Mouse (Mus musculus) embryonic facial prominence, embryonic 15.5 days (tissue): Measurements from ENCODE around the gene Ddx43. TPM values are rescaled to one million over a fixed set of nuclear protein-coding genes. Genes with fewer than 3 reads are reported as not detected.
"Not testable (repeated sequence)": the region's sequence is repeated elsewhere in the genome, so short reads cannot be mapped to it uniquely, and the experiment has no call there.

ENCODE experiments used
- ATAC-seq: fragments of 200-750 bp; cut with Nextera tagmentation; 2 replicates; pipeline ENCODE4 v1.8.0; 2017; ENCODE audit warnings: low read depth, moderate TSS enrichment; ENCODE audit not compliant: insufficient number of reproducible peaks, low FRiP score, low TSS enrichment
- H3K27ac ChIP-seq: fragments of 300-500 bp; sonication (generic); replicated peaks from 2 replicates; pipeline ENCODE4 v1.5.1; 2015; ENCODE audit warnings: mild to moderate bottlenecking, inconsistent platforms
- H3K27me3 ChIP-seq: fragments of 300-500 bp; sonication (generic); 2 replicates; pipeline ENCODE4 v1.6.1; 2015; ENCODE audit warnings: inconsistent platforms
- H3K36me3 ChIP-seq: fragments of 300-500 bp; sonication (generic); 2 replicates; pipeline ENCODE4 v1.6.1; 2015; ENCODE audit warnings: mild to moderate bottlenecking, inconsistent platforms
- H3K4me1 ChIP-seq: fragments of 300-500 bp; sonication (generic); 2 replicates; pipeline ENCODE4 v1.6.1; 2015; ENCODE audit warnings: inconsistent platforms
- H3K4me2 ChIP-seq: fragments of 300-500 bp; sonication (generic); replicated peaks from 2 replicates; pipeline ENCODE4 v1.6.1; 2015; ENCODE audit warnings: mild to moderate bottlenecking, inconsistent platforms
- H3K4me3 ChIP-seq: fragments of 300-500 bp; sonication (generic); replicated peaks from 2 replicates; pipeline ENCODE4 v1.5.1; 2015; ENCODE audit warnings: mild to moderate bottlenecking, inconsistent platforms
- H3K9ac ChIP-seq: fragments of 300-500 bp; sonication (generic); 2 replicates; pipeline ENCODE4 v1.6.1; 2015; ENCODE audit warnings: inconsistent platforms
- H3K9me3 ChIP-seq: fragments of 300-500 bp; sonication (generic); replicated peaks from 2 replicates; pipeline ENCODE4 v1.6.1; 2016; ENCODE audit warnings: inconsistent platforms
- WGBS: fragments of 180-500 bp; shearing (Covaris S2); methylation state at CpG from one replicate; pipeline ENCODE4 v1.1.7; 2015; 5-methylcytosine and 5-hydroxymethylcytosine counted together
- polyA plus RNA-seq: library from polyadenylated mRNA; unstranded; fragments of >200 nt; fragmentation: Nextera tagmentation; extraction: Ambion mirVana; gene quantifications from 2 replicates; pipeline ENCODE4 v1.2.1, GENCODE M21; 2015

Gene Ddx43
- polyA plus RNA-seq, result 0.20 and 0.28 TPM in 2 replicates

DNA sequence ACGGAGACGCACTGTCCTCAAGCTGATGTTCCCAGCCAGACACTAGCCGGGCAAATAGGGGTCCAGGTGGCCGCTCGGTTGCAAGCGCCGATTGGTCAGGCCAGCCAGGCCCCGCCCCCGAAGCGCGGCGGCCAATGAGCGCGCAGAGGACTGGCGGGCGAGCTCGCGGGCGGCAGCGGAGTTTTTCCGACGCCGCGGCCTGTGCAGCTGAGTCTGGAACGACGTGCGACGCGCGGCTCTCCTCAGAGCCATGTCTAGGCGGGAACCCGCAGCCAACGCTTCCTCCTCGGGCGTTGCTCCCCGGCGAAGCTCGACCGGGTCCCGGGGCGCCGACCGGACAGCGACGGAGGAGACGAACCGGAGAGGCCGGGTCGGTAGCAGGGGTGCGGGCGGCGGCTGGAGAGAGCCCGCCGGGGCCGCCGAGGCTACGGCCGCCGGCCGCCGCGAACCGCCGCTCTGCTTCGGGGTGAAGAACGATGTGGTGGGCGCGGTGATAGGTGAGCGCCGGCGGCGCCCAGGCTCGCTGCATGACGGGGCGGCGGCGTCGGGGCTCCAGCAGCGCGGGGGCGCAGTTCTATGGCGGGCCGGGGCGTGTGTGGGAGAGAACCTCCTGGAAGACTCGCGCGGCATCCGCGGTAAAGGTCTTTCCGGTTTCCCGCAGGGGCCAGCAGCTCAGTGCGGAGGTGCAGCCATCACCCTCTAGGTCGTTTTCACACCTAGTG, at the start of gene Ddx43:
Gene Ddx43, plus strand, starts transcription at position 148 of the 722 bp plus-strand sequence.
- H3K4me1 ChIP-seq, result peaks cover 10% of the 10 kb centered on the region
- no peaks in the 10 kb centered on the region for H3K9me3 ChIP-seq
- ATAC-seq, result peak; percentile 79; the same call in 1 of the 2 replicates
- WGBS, result 3% methylated on average over 91 of the region's 93 CpGs
- peak within 1 kb of the TSS; percentile 41 for H3K4me3 ChIP-seq
- peak within 1 kb of the TSS; percentile 71 for H3K4me2 ChIP-seq
- no peaks in the 10 kb centered on the region for H3K36me3 ChIP-seq
- H3K9ac ChIP-seq, result no peak within 1 kb of the TSS
- H3K27me3 ChIP-seq, result peaks cover 70% of the 10 kb centered on the region
- H3K27ac ChIP-seq, result no peak within 1 kb of the TSS

DNA sequence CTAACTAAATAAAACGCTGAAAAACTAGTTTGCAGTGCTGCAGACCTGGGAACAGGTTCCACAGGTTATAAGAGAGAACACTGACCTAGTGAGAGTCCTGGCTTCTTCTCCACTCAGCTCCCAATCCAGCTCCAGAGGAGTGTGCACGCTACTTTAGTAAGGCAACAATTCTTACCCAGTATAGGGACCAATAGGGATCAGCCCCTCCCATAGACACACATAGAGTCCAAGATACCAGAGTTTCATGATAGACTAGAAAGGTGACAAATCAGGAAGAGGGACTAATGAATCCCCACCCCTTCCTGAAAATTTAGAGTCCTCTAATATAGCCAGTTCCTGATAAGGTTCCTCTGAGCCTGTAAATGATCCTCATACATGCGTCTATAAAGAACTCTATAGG, 48.6 kb upstream of the Ddx43 start:
- H3K4me2 ChIP-seq, result no peak overlapping the region
- ATAC-seq, result no peak
- 58% methylated on average over 3 of the region's 3 CpGs for WGBS
- no peak overlapping the region for H3K27ac ChIP-seq
- no peak overlapping the region for H3K4me3 ChIP-seq
- no peaks in the 10 kb centered on the region for H3K27me3 ChIP-seq
- H3K9ac ChIP-seq, result no peak overlapping the region
- H3K36me3 ChIP-seq, result no peaks in the 10 kb centered on the region
- no peaks in the 10 kb centered on the region for H3K9me3 ChIP-seq
- H3K4me1 ChIP-seq, result no peaks in the 10 kb centered on the region

DNA sequence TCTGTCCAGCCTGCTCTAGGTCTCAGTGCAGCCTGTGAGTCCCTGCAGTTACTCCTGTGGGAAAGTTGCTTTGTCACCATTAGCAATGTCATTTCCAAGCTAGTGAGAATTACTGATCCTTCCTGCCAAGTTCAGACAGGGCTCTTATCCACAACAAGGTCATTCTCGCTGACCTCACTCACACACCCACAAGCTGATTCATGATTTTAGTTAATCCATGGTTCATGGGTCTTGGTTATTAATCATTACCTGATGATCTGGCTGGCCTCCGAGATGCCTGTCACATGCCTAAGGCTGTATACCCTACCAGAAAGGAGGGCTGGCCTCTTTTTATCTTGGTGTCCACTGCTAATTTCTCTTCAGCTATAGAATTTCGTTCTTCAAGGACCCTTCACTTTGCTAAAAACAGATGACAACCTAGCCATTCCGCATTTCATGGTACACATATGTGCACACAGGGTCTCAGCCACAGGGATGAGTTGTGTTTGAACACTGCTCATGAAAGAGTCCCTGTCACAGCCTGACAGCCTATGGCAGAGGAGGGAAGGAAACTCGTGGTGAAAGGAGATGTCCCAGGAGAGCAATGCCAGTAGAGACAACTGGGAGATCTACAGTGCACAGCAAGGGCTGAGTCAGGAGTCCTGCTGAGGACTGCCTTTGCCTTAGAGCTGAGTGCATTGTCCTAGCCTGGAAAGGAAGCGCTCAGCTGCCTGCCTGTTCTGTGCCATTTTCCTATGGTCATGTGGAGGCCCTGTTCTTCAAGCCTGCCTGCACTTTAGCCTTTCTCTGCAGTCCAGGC, 47.2 kb upstream of the Ddx43 start:
- not testable (repeated sequence) for H3K9me3 ChIP-seq, H3K9ac ChIP-seq, H3K4me2 ChIP-seq, H3K36me3 ChIP-seq, H3K27me3 ChIP-seq, ATAC-seq, H3K4me1 ChIP-seq, H3K4me3 ChIP-seq, H3K27ac ChIP-seq
- 51% methylated on average over 6 of the region's 6 CpGs for WGBS

DNA sequence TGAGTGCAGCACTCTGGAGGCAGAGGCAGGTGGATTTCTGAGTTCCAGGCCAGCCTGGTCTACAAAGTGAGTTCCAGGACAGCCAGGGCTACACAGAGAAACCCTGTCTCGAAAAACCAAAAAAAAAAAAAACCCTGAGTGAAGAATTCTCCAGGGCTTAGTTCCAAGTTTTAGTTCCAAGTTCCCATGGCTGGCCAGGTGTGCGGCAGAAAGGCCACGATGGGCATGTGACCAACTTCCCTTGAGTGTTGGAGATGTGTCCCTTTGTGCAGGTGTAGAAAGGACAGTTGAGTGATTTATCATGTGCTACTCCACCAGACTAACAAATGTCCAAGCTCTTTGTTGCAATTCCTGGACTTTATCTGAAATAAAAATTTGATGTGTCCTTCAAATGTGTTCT, 46.4 kb upstream of the Ddx43 start:
- H3K4me1 ChIP-seq, H3K9me3 ChIP-seq: not testable (repeated sequence)

DNA sequence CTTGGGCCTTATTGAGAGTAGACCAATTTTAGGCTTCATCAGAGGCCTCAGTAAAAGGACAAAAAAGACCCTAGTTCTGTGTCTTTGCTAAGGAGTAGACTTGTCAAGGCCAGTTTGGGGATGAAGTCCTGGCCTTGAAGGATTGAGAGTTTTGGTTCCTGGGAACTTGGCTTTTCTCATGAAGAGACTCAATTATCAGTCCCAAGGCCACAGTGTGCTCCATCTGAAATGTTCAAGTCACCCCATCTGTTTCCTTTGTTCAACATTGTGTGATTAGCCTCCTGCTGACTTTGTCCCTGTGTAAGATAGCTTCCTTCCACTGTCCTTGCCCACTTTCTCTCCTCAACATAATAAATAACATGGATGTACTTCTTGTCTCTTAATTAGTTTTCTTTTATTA, 45.6 kb upstream of the Ddx43 start:
- H3K36me3 ChIP-seq, H3K9me3 ChIP-seq, H3K4me1 ChIP-seq, H3K9ac ChIP-seq, H3K4me2 ChIP-seq, H3K4me3 ChIP-seq, H3K27me3 ChIP-seq, ATAC-seq, H3K27ac ChIP-seq: not testable (repeated sequence)

More for the DNA sequence above, 46.4 kb upstream of the Ddx43 start:
- not testable (repeated sequence) for H3K27me3 ChIP-seq, H3K36me3 ChIP-seq, H3K27ac ChIP-seq, H3K4me3 ChIP-seq, H3K9ac ChIP-seq, H3K4me2 ChIP-seq, ATAC-seq
- WGBS, result 88% methylated on average over 3 of the region's 3 CpGs

DNA sequence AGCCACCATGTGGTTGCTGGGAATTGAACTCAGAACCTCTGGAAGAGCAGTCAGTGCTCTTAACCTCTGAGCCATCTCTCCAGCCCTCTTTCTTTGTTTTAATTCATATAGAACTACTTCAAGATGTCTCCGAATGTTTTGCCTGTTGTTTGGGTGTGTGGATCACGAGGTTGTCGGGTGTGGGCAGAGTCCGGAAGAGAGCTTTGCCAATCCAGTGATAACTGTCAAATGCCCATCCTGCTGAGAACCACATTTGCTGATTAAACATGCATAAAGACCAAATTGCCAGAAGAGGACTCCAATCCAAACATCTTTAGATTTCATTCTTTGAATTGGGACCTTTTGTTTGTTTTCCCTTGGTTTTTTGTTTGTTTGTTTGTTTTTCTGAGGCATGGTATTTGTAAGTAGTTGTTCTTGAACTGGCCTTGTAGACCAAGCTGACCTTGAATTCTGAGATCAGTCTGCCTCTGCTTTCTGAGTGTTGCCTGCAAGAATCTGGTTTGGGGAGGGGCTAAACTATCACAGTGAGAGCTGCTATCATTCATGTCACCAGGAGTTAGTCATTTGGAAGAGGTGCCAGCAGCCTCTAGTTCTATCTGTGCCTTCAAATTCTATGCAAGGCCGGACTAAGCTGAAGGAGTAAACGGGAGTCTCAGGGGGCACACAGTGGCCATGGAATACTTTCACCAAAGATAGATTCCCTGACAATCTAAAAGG, 43.9 kb upstream of the Ddx43 start:
- Histone ChIP-seq H3K4me3 (no peak overlapping the region), H3K9ac (no peak overlapping the region), H3K27me3 (no peaks in the 10 kb centered on the region), H3K4me2 (no peak overlapping the region), H3K9me3 (no peaks in the 10 kb centered on the region), H3K36me3 (no peaks in the 10 kb centered on the region), H3K4me1 (no peaks in the 10 kb centered on the region), H3K27ac (no peak overlapping the region)
- ATAC-seq, result no peak
- 75% methylated on average over 6 of the region's 6 CpGs for WGBS

DNA sequence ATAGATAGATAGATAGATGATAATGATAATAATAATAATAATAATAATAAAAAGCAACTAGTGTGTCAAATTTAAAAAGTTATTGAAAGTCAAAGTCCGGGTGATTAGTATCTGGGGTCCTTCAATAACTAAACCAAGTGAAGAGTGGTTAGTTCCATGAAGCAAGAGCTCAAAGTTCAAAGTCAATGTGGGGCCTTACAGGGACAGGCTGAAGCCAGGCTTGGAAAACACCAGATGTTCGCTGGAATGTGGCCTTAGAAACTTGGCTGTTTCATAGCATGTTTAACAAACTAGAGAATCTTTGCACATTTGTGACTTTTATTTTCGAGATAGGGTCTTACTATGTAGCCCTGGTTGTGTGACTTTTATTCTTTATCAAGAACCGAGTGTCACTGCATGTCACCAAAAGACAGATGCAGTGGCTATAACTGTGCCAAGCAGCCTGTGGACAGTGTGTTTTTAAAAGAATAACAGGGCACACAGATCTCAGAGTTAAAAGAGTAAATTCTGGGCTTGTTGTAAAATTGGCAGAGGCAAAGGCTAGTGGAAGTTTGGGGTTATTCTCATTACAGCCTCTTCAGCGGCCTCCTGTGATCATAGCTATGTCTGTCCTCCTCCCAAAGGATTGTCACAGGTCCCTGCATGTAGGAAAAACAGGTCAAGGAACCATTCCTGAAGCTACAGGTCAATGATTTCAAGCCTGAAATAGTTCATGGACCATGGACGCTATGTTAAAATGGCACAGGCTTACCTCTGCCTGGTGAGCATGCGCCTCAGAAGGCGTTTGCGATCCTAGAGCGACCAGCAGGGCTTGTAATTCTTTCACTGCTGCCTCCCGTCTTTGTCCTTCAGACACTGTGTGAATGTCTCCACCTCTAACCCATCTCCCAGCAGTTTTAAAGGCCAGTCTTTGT, 40.7 kb upstream of the Ddx43 start:
- no peaks in the 10 kb centered on the region for H3K27me3 ChIP-seq
- WGBS, result 76% methylated on average over 11 of the region's 11 CpGs
- H3K4me1 ChIP-seq, result no peaks in the 10 kb centered on the region
- no peak overlapping the region for H3K4me2 ChIP-seq
- ATAC-seq, result no peak
- no peak overlapping the region for H3K27ac ChIP-seq
- H3K4me3 ChIP-seq, result no peak overlapping the region
- no peaks in the 10 kb centered on the region for H3K36me3 ChIP-seq
- no peak overlapping the region for H3K9ac ChIP-seq
- H3K9me3 ChIP-seq, result no peaks in the 10 kb centered on the region

DNA sequence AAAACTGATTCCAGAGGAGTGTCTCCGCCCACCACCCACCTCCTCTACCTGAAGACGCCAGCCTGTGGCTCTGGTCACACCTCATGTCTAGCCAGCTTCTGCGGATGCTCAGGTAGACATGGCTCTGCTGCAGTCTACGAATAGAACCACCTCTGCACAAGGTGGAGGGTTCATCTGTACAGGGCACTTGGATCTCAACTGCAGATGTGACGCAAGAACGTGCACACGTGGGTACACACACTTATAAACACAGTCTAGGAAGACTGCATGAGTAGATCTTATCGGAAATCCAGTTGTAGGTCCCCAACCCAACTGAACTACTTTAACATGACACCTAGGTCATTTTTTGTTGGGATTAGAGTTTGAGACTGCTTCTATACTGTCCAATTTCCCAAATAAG, 40.0 kb upstream of the Ddx43 start, which contains the start of gene Gsta2:
Gene Gsta2, minus strand, starts transcription at position 178 of the 400 bp plus-strand sequence.
- Histone ChIP-seq H3K4me3 (no peak within 1 kb of the TSS), H3K27ac (no peak within 1 kb of the TSS), H3K9ac (no peak within 1 kb of the TSS), H3K36me3 (no peaks in the 10 kb centered on the region), H3K9me3 (no peaks in the 10 kb centered on the region), H3K4me2 (no peak within 1 kb of the TSS), H3K4me1 (no peaks in the 10 kb centered on the region), H3K27me3 (no peaks in the 10 kb centered on the region)
- WGBS, result 91% methylated on average over 8 of the region's 8 CpGs
- no peak for ATAC-seq

DNA sequence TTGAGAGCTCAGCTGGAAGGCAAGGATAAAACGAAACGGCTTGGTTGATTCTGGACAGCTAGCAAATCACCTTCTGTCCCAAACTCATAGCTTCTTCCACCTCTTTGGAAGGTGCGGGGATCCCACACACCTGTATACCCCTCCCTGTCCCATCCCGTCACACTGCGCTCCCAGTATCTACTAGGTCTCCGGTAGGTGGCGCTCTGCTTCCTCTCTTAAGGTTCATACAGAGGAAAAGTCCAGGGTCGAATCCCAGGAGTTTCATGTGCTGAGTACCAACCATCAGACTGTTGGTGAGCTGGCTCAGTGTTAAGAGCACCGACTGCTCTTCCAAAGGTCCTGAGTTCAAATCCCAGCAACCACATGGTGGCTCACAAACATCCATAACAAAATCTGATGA, 37.5 kb upstream of the Ddx43 start:
- no peaks in the 10 kb centered on the region for H3K9me3 ChIP-seq
- H3K4me2 ChIP-seq, result no peak overlapping the region
- H3K36me3 ChIP-seq, result no peaks in the 10 kb centered on the region
- no peak overlapping the region for H3K27ac ChIP-seq
- H3K4me1 ChIP-seq, result no peaks in the 10 kb centered on the region
- H3K4me3 ChIP-seq, result no peak overlapping the region
- peak; percentile 39; the same call in 1 of the 2 replicates for ATAC-seq
- H3K27me3 ChIP-seq, result no peaks in the 10 kb centered on the region
- no peak overlapping the region for H3K9ac ChIP-seq
- WGBS, result 18% methylated on average over 9 of the region's 9 CpGs

DNA sequence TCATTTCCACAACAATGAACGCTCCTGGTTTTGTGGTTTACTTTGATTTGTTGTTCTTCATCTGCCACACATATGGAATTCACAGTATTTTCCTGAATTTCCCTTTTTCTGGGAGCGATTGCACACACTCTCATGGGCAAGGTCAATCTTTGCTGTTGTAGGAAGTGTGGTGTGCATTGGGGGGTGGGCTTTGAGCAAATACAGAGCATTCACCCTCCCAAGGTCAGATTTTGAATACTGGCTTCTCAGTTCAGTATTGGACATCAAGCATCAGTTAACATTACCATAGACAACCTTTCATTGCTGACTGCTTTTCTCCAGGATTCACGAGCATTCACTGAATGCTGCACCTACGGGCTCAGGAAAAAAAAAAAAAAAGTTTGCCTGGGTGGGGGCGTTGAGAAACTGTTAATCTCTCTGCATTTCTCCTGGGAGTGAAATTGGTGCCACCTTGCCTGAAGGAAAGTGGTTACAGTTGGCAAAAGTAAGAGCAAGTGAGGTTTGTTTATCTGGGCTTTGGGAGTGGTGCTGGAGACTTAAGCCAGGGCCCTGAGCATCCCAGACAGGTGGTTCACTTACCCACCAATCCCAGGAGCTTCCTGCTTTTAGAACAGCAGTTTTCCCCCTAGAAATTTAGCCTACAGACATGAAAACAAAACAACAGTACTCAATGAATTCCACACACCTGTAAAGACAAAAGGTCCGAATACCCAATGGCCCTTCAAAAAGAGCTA, 35.7 kb upstream of the Ddx43 start:
- Histone ChIP-seq H3K9me3 (no peaks in the 10 kb centered on the region), H3K9ac (no peak overlapping the region), H3K4me2 (no peak overlapping the region), H3K4me1 (no peaks in the 10 kb centered on the region), H3K27ac (no peak overlapping the region), H3K36me3 (no peaks in the 10 kb centered on the region), H3K27me3 (no peaks in the 10 kb centered on the region), H3K4me3 (no peak overlapping the region)
- WGBS, result 71% methylated on average over 6 of the region's 6 CpGs
- no peak for ATAC-seq
